Comparison of ENCODE assay signal across 17 mouse cellular contexts in the genomic region with DNA sequence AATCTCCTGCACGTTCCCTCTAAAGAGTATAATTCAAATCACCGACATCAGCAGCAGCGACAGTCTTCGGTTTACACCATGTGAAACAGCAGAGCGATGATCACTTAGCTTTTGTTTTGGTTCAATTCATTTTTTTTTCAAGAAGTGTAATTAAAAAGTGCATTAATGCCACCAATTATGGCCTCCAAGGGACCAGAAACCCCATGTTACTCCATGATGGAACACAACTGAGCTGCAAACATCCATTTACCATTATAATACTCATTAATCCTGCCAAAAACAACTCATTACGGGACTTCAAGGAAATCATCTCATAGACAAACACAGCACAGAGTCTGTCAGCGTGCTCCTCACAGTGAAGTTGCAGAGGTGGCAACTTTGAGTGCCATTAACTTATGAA.
A peak's percentile ranks its signal among the peaks of the same experiment; 100 is the strongest.
DNase-seq lines count a peak whose midpoint lies in the region; ATAC-seq lines count a peak whose summit lies in the region.
"Had no signal": no experiment of that assay in that cellular context is flagged by ENCODE, and none has a peak within 500 bp of the region (broad histone marks: within the 10 kb centered on the region; RNA-seq: fewer than 3 reads in every experiment).

No protein-coding gene starts in this region.

- H3K36me3 ChIP-seq in hindbrain, embryonic 13.5 days, result no peaks in the 10 kb centered on the region
- no peaks in the 10 kb centered on the region for H3K36me3 ChIP-seq in hindbrain, embryonic 12.5 days
- no peaks in the 10 kb centered on the region for H3K36me3 ChIP-seq in neural tube, embryonic 13.5 days
- H3K36me3 ChIP-seq in neural tube, embryonic 14.5 days (ENCODE audit: control insufficient read depth, insufficient read depth, low read length), result no peaks in the 10 kb centered on the region
- H3K36me3 ChIP-seq: embryonic facial prominence, embryonic 12.5 days; heart, embryonic 13.5 days had no signal

- no peak overlapping the region for H3K27ac ChIP-seq in hindbrain, embryonic 13.5 days
- no peak overlapping the region for H3K27ac ChIP-seq in hindbrain, embryonic 12.5 days
- H3K27ac ChIP-seq in neural tube, embryonic 13.5 days (replicated peaks), result no peak overlapping the region
- no peak overlapping the region for H3K27ac ChIP-seq in neural tube, embryonic 14.5 days (ENCODE audit: low read depth, low read length)
- H3K27ac ChIP-seq: embryonic facial prominence, embryonic 12.5 days; heart, embryonic 13.5 days had no signal

- H3K4me1 ChIP-seq in hindbrain, embryonic 13.5 days (replicated peaks), result no peaks in the 10 kb centered on the region
- H3K4me1 ChIP-seq in hindbrain, embryonic 12.5 days, result no peaks in the 10 kb centered on the region
- no peaks in the 10 kb centered on the region for H3K4me1 ChIP-seq in neural tube, embryonic 13.5 days (replicated peaks)
- H3K4me1 ChIP-seq in neural tube, embryonic 14.5 days (ENCODE audit: control insufficient read depth, insufficient read depth, low read length), result no peaks in the 10 kb centered on the region
- H3K4me1 ChIP-seq: embryonic facial prominence, embryonic 12.5 days; heart, embryonic 13.5 days had no signal

- H3K9ac ChIP-seq in hindbrain, embryonic 13.5 days, result no peak overlapping the region
- H3K9ac ChIP-seq in hindbrain, embryonic 12.5 days, result no peak overlapping the region
- no peak overlapping the region for H3K9ac ChIP-seq in neural tube, embryonic 13.5 days
- H3K9ac ChIP-seq in neural tube, embryonic 14.5 days (replicated peaks; ENCODE audit: low read depth, low read length), result no peak overlapping the region
- H3K9ac ChIP-seq: embryonic facial prominence, embryonic 12.5 days; heart, embryonic 13.5 days had no signal

- no peaks in the 10 kb centered on the region for H3K9me3 ChIP-seq in hindbrain, embryonic 13.5 days
- H3K9me3 ChIP-seq in hindbrain, embryonic 12.5 days (replicated peaks), result no peaks in the 10 kb centered on the region
- H3K9me3 ChIP-seq in neural tube, embryonic 13.5 days, result no peaks in the 10 kb centered on the region
- H3K9me3 ChIP-seq in neural tube, embryonic 14.5 days (ENCODE audit: control insufficient read depth, low read length), result no peaks in the 10 kb centered on the region
- H3K9me3 ChIP-seq: embryonic facial prominence, embryonic 12.5 days; heart, embryonic 13.5 days had no signal

- peak; percentile 54; the same call in 1 of the 2 replicates for ATAC-seq in hindbrain, embryonic 13.5 days (ENCODE audit: low FRiP score)
- no peak for ATAC-seq in hindbrain, embryonic 12.5 days (ENCODE audit: low FRiP score)
- peak; percentile 63; the same call in 1 of the 2 replicates for ATAC-seq in neural tube, embryonic 13.5 days (ENCODE audit: low read depth)
- peak; percentile 88 for ATAC-seq in neural tube, embryonic 14.5 days (ENCODE audit: low read depth)
- ATAC-seq: intestine, embryonic 16.5 days had no signal

- H3K27me3 ChIP-seq in hindbrain, embryonic 13.5 days, result no peaks in the 10 kb centered on the region
- H3K27me3 ChIP-seq in hindbrain, embryonic 12.5 days, result no peaks in the 10 kb centered on the region
- no peaks in the 10 kb centered on the region for H3K27me3 ChIP-seq in neural tube, embryonic 13.5 days
- no peaks in the 10 kb centered on the region for H3K27me3 ChIP-seq in neural tube, embryonic 14.5 days (ENCODE audit: control insufficient read depth, insufficient read depth, low read length)
- H3K27me3 ChIP-seq: embryonic facial prominence, embryonic 12.5 days; heart, embryonic 13.5 days had no signal

- H3K4me2 ChIP-seq in hindbrain, embryonic 13.5 days, result no peak overlapping the region
- H3K4me2 ChIP-seq in hindbrain, embryonic 12.5 days (replicated peaks), result no peak overlapping the region
- peak overlapping the region; percentile 30; the same call in 1 of the 2 replicates for H3K4me2 ChIP-seq in neural tube, embryonic 13.5 days
- H3K4me2 ChIP-seq in neural tube, embryonic 14.5 days (ENCODE audit: low read depth, low read length), result peak overlapping the region; percentile 14; the same call in 1 of the 2 replicates
- H3K4me2 ChIP-seq: embryonic facial prominence, embryonic 12.5 days; heart, embryonic 13.5 days had no signal

- WGBS in hindbrain, embryonic 13.5 days, result 50% methylated on average over 7 of the region's 7 CpGs
- 79% methylated on average over 7 of the region's 7 CpGs for WGBS in hindbrain, embryonic 12.5 days
- 30% methylated on average over 7 of the region's 7 CpGs for WGBS in neural tube, embryonic 13.5 days
- 33% methylated on average over 7 of the region's 7 CpGs for WGBS in neural tube, embryonic 14.5 days

- no peak overlapping the region for H3K4me3 ChIP-seq in hindbrain, embryonic 13.5 days
- no peak overlapping the region for H3K4me3 ChIP-seq in hindbrain, embryonic 12.5 days
- no peak overlapping the region for H3K4me3 ChIP-seq in neural tube, embryonic 13.5 days
- H3K4me3 ChIP-seq in neural tube, embryonic 14.5 days (ENCODE audit: low read depth, low read length), result no peak overlapping the region
- H3K4me3 ChIP-seq: embryonic facial prominence, embryonic 12.5 days; heart, embryonic 13.5 days had no signal

- DNase-seq in neural tube, embryonic 10.5 days (ENCODE audit: extremely low spot score, low spot score), result no peak
- DNase-seq in adrenal gland, postnatal 14 days, result no peak
- DNase-seq: adrenal gland, adult 8-10 months; cerebellum, adult 11-12 months; cerebellum, adult 9-10 months; cerebellum, postnatal 25 days; gastrocnemius, postnatal 36 days; heart, adult 11 months; heart, postnatal 36 days; kidney, adult 2 months had no signal

Comparison
In these comparisons a context has a peak if more than half of its experiments do, and no peak if none do; other contexts are left out.
1. H3K4me2 ChIP-seq: peak in neural tube, embryonic 13.5 days (single experiment) and neural tube, embryonic 14.5 days (single experiment); none in hindbrain, embryonic 13.5 days (single experiment) and hindbrain, embryonic 12.5 days (single experiment).